Mouse (Mus musculus) frontal cortex, adult (tissue): ENCODE measurements at regions not wholly inside any gene's neighbourhood (a gene's known extent, or its start where the extent isn't known, plus 50 kb on each side); places are given as distances from the start of the nearest gene placed in this dataset.
A peak's percentile ranks its signal among the peaks of the same experiment; 100 is the strongest.
"Not testable (repeated sequence)": the region's sequence is repeated elsewhere in the genome, so short reads cannot be mapped to it uniquely, and the experiment has no call there.

Experiments used
- ATAC-seq: cut with Nextera tagmentation; 2 replicates; pipeline ENCODE4 v1.9.2; 2017; ENCODE audit warnings: mild to moderate bottlenecking, moderate library complexity, mixed read lengths; ENCODE audit not compliant: low TSS enrichment

GRCm38 (mm10) chr10:46072550-46073470 is 495.2 kb downstream of the Hace1 start:
- ATAC-seq: no peak

DNA sequence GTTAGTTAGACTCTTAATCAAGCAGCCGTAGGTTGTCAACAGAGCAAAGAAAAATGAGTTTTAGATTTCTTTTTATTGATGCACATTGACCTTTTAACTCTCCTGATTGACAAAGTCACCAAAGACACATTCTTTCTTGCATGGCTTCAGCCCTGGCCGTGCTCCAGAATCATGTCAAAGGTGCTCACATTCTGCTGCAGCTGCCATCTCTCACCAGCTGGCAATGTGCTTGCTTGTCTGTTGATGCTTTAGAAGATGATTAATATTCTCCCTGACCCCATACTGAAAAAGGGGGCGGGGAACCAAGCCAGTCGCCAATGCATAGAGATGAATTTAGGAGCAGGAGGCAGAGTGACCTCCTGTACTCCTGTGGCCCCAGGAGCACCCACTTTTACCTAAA is 510.1 kb downstream of the Hace1 start:
- no peak for ATAC-seq

DNA sequence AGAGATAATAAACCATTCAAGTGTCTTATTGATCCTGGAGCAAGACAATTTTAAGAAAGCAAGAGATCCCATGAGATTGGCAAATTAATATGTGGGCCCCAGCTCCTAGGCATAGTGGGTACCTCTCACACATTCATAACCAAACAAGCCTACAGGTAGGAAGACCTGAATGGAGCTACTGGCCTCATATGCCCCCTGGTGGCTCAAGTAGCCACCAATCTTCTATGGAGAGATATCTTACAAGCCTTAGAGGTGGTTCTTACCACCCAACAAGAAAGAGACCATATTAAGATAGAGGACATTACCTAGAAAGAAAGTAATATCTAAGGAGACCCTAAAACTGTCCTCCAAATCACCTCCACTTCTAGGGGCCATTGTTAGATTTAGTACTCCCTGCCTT is 523.2 kb downstream of the Hace1 start:
- ATAC-seq: no peak

- no peak for ATAC-seq
Measured at GRCm38 (mm10) chr10:46108810-46109209, 531.2 kb downstream of the Hace1 start.

DNA sequence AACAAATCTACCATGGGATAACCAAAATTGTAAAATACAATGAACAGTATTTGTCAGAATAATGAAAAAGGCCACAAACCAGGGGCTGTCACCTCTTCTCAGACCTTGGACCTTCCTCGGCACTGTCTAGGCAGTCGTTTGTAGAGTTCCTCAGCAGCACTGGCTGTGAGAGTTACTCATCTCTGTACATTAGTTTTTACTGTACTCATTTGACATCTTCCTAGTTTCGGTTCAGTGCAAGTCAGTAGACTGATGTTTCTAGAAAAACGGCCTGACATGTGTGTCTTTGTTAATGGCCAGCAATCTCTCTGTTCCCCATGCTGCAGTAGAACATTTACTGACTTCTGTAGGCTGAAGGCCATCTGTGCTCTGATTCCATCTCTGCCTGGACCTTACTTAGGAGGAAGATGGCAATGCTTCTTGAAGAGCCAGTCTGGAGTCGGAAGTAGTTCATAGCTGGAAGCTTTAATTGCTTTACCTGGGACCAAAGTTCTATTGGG is 537.1 kb downstream of the Hace1 start:
- ATAC-seq: no peak

DNA sequence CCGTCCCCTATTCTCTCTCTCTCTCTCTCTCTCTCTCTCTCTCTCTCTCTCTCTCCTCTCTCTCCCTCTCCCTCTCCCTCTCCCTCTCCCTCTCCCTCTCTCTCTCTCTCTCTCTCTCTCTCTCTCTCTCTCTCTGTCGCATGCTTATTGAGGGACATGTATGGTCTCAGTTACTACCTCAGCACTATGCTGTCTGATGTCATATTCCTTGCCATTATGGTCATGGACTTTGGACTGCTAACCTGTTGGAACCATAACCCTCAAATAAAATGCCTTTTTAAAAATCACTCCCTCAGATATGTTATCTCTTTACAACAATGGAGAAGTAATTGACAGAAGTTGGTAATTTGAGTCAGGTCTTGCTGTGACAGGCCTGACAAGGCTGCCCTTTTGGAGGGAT is 544.8 kb downstream of the Hace1 start:
- ATAC-seq: not testable (repeated sequence)

DNA sequence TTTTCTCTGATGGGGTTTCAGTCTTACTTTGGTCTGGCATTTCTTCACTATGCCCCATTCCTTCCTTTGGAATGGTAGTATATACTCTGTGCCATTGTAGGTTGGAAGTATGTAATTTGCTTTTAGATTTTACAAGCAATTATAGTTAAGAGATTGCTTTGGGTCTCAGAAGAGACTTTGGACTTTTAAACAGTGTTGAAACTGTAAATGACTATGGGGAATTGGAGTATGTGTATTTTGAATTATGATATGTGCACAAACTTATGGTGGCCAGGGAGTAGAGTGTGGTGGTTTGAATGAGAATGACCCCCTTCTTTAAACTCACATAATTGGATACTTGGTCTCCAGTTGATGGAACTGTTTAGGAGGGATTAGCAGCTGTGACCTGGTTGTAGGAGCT is 546.2 kb downstream of the Hace1 start:
- ATAC-seq: no peak

- ATAC-seq: peak; percentile 70; the same call in 1 of the 2 replicates
Measured at GRCm38 (mm10) chr10:46135120-46135748, 557.6 kb downstream of the Hace1 start.

DNA sequence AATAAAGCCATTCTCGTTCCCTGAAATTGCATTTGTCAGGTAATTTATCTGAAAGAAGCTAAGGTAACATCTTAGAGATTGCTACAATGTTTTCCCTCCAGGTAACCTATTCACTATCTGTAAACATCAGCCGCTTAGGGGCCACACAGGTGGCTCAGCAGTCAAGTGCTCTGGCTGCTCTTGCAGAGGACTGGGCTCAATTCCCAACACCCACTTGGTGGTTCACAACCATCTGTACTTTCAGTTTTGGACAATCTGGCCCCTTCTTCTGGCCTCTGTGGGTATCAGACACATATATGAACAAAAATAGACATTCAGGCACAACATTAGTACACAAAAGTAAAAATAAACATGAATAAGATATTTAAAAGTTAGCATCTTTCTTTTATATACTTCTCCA is 596.4 kb downstream of the Hace1 start:
- ATAC-seq: no peak

DNA sequence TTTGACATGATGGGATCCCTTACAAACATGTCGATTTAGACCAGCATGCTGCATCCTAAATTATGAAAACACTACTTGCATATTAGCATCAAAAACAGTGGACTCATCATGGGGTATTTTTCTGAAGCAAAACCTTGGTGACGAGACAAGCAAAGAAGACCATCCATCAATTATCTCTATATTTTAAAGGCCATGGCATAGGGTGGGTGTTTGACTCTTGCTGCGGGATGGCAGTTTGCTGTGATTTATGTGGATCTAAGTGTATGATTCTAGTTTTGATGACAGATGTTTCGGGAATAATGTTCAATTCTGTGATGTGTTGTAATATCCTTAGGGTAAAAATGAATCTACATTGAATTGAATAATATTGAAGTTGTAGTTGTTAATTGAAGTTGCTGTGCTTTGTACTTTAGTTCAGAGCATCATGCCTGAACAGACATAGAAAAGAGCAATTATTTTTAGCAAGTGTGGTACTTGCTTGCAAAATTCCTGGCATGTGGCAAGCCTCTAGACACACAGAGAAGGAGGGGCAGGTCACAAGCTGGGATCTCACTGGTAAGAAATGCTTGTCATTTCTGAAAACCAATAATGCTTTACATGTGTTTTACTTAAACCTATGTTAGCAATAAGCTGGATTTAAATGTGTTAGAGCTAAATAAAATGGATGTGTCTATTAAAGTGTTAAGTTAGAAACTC is 608.3 kb downstream of the Hace1 start:
- no peak for ATAC-seq

- ATAC-seq: peak; percentile 55; the same call in 1 of the 2 replicates
Measured at GRCm38 (mm10) chr10:46194143-46194542, 616.5 kb downstream of the Hace1 start.

- ATAC-seq: no peak
Measured at GRCm38 (mm10) chr10:46226837-46227402, 649.3 kb downstream of the Hace1 start.

GRCm38 (mm10) chr10:46229608-46230007 is 652.0 kb downstream of the Hace1 start:
- ATAC-seq: no peak

GRCm38 (mm10) chr10:46235581-46235980 is 658.0 kb downstream of the Hace1 start:
- peak; percentile 50; the same call in 1 of the 2 replicates for ATAC-seq

- no peak for ATAC-seq
Measured at GRCm38 (mm10) chr10:46255575-46255974, 677.9 kb downstream of the Hace1 start.

GRCm38 (mm10) chr10:46269710-46270109 is 692.1 kb downstream of the Hace1 start:
- ATAC-seq: no peak

DNA sequence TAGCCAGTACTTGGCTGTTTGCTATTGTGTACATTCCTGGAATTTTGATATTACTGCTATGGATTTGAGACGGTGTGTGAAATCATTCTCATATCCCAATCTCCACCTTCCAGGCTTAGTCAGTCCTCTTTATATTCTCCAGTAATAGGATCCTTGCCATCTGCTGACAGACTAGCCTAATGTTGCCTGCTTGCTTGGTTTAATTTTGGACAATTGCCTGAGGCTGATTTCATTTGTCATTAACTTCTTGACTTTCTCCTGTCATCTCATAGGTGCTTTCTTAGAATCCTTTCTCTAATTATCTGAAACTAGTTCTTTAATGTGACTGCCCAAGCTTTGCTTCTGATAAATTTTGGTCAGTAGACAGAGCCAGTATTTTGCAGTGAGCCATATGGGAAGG is 696.2 kb downstream of the Hace1 start:
- no peak for ATAC-seq

DNA sequence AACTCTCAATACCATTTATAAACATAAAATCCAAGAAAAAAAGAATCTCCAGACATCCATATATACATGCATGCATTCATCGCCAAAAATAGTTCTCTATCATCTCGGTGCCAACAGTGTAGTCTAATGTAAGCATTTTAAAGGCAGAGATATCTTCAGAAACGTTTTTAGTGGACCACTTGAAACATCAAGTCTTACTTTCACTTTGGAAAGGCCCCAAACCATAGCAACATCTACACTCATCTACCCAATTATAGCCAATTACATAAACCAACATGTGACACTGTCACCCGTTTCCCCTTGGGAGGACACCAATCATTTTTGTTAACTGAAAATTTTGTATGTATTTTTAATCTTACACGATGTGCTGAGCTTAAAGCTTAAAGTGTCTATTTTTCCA is 716.7 kb downstream of the Hace1 start:
- ATAC-seq: peak; percentile 85

GRCm38 (mm10) chr10:46298352-46298751 is 720.7 kb downstream of the Hace1 start:
- no peak for ATAC-seq

DNA sequence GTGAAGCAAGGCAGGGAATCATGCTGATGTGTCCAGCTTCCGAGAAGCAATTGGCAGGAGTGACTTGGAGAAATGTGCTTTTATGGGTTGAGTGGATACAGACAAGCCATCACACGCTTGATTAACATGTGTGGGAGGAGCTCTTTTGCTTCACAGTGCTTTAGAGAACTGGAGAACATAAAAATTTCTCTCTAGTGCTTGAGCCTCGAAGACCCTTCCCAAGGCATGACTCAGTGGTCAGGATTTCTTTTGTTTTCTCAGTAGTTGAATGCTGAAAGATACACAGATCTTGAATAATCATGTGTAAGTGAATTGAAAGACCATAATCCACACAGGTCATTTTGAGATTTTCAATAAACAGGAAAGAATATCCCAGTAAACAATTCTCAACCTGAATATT is 721.9 kb downstream of the Hace1 start:
- ATAC-seq: no peak

DNA sequence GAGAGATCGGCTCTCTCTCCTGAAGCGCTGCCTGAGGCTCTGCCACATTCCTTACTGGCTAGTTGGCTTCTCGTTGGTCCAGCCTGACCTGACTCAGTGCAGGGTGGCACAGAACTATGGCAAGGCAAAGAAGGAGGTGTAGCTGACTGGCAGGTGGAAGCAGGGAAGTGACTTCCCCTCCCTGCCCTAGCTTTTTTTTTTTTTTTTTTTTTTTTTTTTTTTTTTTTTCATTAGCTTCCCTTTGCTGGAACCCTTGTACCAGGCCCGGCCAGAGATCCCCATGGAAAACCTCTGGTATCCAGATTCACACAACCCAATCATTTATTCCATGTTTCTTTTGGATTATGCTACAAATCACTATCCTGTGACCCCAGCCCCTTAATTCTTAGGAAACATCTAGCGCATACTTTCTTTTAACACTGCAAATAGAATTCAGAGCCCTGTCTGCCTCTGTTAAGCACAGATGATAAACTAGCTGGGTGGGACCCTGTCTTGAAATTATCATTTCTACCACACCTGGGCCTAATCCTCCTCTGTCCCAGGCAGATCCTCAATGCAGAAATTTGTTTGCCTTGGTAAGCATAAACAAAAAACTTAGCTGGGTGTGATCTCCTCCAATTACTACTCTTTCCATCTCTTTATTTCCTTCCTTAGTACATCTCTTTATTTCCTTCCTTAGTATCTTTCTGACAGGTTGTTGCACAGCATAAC is 742.9 kb downstream of the Hace1 start:
- ATAC-seq: no peak
